Mouse (Mus musculus): ENCODE results near the gene Hoxa1. TPM values are rescaled to one million over a fixed set of nuclear protein-coding genes. Genes with fewer than 3 reads are reported as not detected.
A peak's percentile ranks its signal among the peaks of the same experiment; 100 is the strongest.

Hoxa1 gene
- total and polyA plus RNA-seq, 2 experiments, result 0.18 TPM; not detected in 1

DNA sequence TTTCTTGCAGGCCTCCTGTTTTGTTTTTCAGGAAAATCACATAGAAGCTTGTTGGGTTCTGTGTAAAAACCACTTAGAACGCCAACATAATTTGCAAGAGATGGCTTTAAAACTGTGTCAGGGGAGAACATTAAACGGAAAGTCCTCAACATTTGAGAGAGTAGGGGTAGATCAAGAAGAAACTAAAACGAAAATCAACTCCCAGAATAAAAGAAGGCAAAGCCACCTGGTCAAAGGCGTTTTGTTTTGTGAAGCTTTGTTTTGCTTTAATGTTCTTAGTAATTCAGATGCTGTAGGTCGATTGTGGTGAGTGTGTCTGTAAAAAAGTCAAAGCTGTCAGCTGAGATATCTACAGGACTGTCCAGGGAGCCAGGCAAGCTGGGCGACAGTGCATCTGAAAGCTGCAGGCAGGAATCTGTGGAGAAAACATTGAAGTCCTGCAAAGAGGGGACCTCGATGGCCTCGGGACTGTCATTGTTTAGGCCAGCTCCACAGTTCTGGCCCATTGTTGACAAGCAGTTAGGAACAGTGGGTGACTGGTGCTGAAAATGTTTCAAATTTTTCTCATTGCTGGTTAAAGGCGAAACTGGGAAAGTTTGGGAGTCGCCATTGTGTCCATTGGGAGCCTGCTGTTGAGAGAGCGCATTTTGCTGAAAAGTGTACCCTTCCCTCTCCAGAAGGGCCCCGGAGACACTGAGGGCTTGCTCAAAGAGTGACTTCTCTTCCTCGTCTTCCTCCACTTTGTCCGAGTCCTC lies 4.7 kb upstream of the Hoxa1 start:
- Histone ChIP-seq H3K27ac (replicated peaks; ENCODE audit: insufficient read depth, low read depth, low read length) (peak overlapping the region; percentile 63), H3K4me3 (ENCODE audit: insufficient read depth, low read depth, low read length) (no peak overlapping the region), H3K27me3 (ENCODE audit: control insufficient read depth, insufficient read depth, low read length) (peaks cover 29% of the 10 kb centered on the region; the same call in 1 of the 2 replicates)

DNA sequence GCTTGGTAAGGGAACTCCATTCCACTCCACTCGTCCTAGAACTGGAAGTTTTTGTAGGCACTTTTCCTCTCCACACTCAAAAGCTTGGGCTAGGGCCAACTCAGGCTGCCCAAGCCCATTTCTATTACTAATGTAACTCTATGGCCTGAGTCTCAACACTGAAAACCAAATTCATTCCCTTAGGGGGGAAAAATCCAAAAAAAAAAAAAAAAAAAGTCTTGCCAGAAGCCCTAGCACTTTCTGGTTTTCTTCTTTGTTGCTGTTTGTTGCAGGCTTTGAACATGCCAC lies 3.9 kb upstream of the Hoxa1 start:
- Histone ChIP-seq H3K4me1 (ENCODE audit: control insufficient read depth, insufficient read depth, low read length) (no peaks in the 10 kb centered on the region), H3K4me3 (ENCODE audit: insufficient read depth, low read depth, low read length) (no peak overlapping the region), H3K79me2 (ENCODE audit: control insufficient read depth, insufficient read depth, low read length) (no peaks in the 10 kb centered on the region), H3K36me3 (ENCODE audit: control insufficient read depth, insufficient read depth, low read length) (no peaks in the 10 kb centered on the region), H3K9ac (ENCODE audit: low read depth, low read length) (no peak overlapping the region), H3K27me3 (ENCODE audit: control insufficient read depth, insufficient read depth, low read length) (peaks cover 26% of the 10 kb centered on the region; the same call in 1 of the 2 replicates), H3K27ac (replicated peaks; ENCODE audit: insufficient read depth, low read depth, low read length) (no peak overlapping the region)
- DNase-seq (ENCODE audit: extremely low read depth, low read depth, low spot score), result no peak
- TF ChIP-seq POLR2A (IDR thresholded peaks at IDR 0.05; ENCODE audit: extremely low read depth, insufficient read depth, low read length), result no peak
- TF ChIP-seq CTCF (IDR thresholded peaks at IDR 0.05; ENCODE audit: low read depth, low read length), result no peak
- WGBS, result 16% methylated on average over 1 of the region's 1 CpGs

More for the DNA sequence above, 4.7 kb upstream of the Hoxa1 start:
- 8% methylated on average over 14 of the region's 14 CpGs for WGBS
- peak overlapping the region; percentile 44 for H3K9ac ChIP-seq (ENCODE audit: low read depth, low read length)
- H3K79me2 ChIP-seq (ENCODE audit: control insufficient read depth, insufficient read depth, low read length), result no peaks in the 10 kb centered on the region
- no peaks in the 10 kb centered on the region; the same call in 1 of the 2 replicates for H3K4me1 ChIP-seq (ENCODE audit: control insufficient read depth, insufficient read depth, low read length)
- no peaks in the 10 kb centered on the region for H3K36me3 ChIP-seq (ENCODE audit: control insufficient read depth, insufficient read depth, low read length)
- no peak for DNase-seq (ENCODE audit: extremely low read depth, low read depth, low spot score)
- TF ChIP-seq POLR2A (IDR thresholded peaks at IDR 0.05; ENCODE audit: extremely low read depth, insufficient read depth, low read length) (no peak), CTCF (IDR thresholded peaks at IDR 0.05; ENCODE audit: low read depth, low read length) (no peak)

DNA sequence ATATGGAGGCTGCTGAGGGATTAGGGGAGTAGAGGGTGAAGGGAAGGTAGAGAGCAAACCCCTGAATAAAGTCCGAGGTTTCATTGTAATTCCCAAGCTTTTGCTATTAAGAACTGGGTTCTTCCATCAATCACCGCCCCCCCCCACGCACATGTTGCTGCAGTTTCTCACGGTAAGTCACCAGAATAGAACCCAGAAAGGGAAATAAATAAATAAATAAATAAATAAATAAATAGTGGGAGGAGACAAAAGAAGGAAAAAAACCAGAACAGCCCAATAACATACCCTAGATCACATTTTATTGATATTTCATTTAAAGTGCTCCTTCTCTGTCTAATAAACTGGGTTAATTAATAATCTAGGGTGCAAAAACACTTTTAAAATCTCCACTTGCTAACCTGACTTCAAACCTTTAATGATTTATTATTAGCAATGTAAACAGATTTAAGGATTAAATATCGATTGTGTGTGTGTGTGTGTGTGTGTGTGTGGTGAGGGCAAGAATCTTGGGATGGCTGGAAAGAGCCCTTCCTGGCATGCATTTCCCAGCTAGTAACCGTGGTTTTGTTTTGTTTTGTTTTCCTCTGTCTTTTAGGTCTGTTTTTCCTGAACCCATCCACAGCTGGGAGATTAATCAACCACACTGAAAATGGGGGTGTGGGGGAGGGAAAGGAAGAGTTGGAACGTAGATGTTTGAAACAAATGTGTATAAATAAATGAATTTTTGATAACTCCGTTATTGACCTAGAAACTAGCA lies 3.4 kb upstream of the Hoxa1 start:
- H3K4me3 ChIP-seq (ENCODE audit: insufficient read depth, low read depth, low read length), result 0 out of 2 replicates have a peak overlapping the region, but pooled peaks have one; percentile 18
- DNase-seq (ENCODE audit: extremely low read depth, low read depth, low spot score), result no peak
- no peak overlapping the region for H3K9ac ChIP-seq (ENCODE audit: low read depth, low read length)
- H3K36me3 ChIP-seq (ENCODE audit: control insufficient read depth, insufficient read depth, low read length), result no peaks in the 10 kb centered on the region
- H3K27me3 ChIP-seq (ENCODE audit: control insufficient read depth, insufficient read depth, low read length), result peaks cover 29% of the 10 kb centered on the region; the same call in 1 of the 2 replicates
- no peaks in the 10 kb centered on the region for H3K79me2 ChIP-seq (ENCODE audit: control insufficient read depth, insufficient read depth, low read length)
- whole genome bisulfite sequencing, result 11% methylated on average over 8 of the region's 8 CpGs
- H3K27ac ChIP-seq (replicated peaks; ENCODE audit: insufficient read depth, low read depth, low read length), result peak overlapping the region; percentile 57
- no peaks in the 10 kb centered on the region for H3K4me1 ChIP-seq (ENCODE audit: control insufficient read depth, insufficient read depth, low read length)
- no peak for TF ChIP-seq POLR2A (IDR thresholded peaks at IDR 0.05; ENCODE audit: extremely low read depth, insufficient read depth, low read length)
- TF ChIP-seq CTCF (IDR thresholded peaks at IDR 0.05; ENCODE audit: low read depth, low read length), result no peak

DNA sequence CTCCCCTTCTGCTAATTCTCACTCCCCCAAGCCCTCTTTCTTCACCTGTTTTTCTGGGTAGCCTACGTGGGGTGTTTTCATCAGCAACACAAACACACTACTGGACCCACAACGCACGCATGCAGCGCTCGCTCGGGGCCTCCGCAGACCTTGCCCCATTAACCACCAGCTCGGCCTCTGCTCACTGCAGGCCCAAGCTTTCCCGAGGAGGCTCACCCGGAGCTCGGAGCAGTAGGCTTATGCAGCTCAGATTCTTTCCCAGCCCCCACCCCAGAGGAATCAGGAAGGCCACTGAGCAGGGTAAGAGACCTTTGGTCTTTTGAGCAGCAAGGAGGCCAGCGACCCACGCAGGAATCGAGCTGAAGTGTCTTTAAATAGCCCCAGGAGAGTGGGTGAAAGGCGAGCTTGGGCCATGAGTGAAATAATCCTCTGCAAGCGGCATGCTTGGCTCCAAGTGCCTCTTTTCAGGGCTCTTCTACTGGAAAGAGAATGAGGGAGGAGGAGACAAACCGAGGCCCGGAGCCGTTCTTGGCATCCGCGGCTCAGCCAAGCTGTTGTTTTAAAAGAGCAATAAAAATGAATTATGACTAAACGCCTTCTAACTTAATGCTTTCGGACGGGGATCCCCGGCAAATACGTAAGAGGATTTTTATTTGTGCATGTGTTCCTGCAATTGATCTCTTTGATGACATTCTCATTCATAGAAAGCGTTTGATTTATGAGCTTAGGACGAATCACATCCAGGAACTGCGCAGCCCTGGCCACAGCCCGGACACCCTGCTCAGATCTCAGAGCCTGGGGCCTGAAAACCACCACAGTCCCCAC lies 2.6 kb upstream of the Hoxa1 start:
- Histone ChIP-seq H3K9ac (ENCODE audit: low read depth, low read length) (peak overlapping the region; percentile 16), H3K4me3 (ENCODE audit: insufficient read depth, low read depth, low read length) (peak overlapping the region; percentile 40; the same call in 1 of the 2 replicates), H3K79me2 (ENCODE audit: control insufficient read depth, insufficient read depth, low read length) (no peaks in the 10 kb centered on the region), H3K27ac (replicated peaks; ENCODE audit: insufficient read depth, low read depth, low read length) (peak overlapping the region; percentile 57), H3K27me3 (ENCODE audit: control insufficient read depth, insufficient read depth, low read length) (peaks cover 30% of the 10 kb centered on the region; the same call in 1 of the 2 replicates), H3K4me1 (ENCODE audit: control insufficient read depth, insufficient read depth, low read length) (no peaks in the 10 kb centered on the region), H3K36me3 (ENCODE audit: control insufficient read depth, insufficient read depth, low read length) (no peaks in the 10 kb centered on the region)
- DNase-seq (ENCODE audit: extremely low read depth, low read depth, low spot score), result no peak
- 5% methylated on average over 30 of the region's 30 CpGs for WGBS
- TF ChIP-seq CTCF (IDR thresholded peaks at IDR 0.05; ENCODE audit: low read depth, low read length), result no peak
- TF ChIP-seq POLR2A (IDR thresholded peaks at IDR 0.05; ENCODE audit: extremely low read depth, insufficient read depth, low read length), result no peak

DNA sequence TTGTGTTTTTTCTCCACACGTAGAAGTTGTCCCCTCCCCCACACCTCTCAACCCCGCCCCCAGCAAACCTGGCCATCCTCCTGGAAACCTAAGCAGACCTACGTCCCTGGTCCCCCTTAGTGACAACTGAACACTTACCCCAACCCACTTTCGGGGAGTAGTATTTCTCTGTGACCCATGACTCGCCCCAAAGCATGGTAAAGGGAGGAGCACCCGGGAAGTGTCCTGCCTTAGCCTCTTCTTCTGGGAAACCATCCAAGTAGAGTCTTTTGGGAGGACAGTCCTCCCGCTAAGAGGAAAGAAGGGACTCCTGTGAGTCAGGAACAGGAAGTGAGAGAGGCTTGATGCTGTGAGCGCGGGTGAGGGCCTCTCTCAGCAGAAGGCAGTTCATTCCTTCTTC lies 1.9 kb upstream of the Hoxa1 start:
- DNase-seq (ENCODE audit: extremely low read depth, low read depth, low spot score), result peak; percentile 29
- Histone ChIP-seq H3K9ac (ENCODE audit: low read depth, low read length) (no peak overlapping the region), H3K27me3 (ENCODE audit: control insufficient read depth, insufficient read depth, low read length) (peaks cover 28% of the 10 kb centered on the region; the same call in 1 of the 2 replicates), H3K36me3 (ENCODE audit: control insufficient read depth, insufficient read depth, low read length) (no peaks in the 10 kb centered on the region), H3K4me3 (ENCODE audit: insufficient read depth, low read depth, low read length) (peak overlapping the region; percentile 5; the same call in 1 of the 2 replicates), H3K79me2 (ENCODE audit: control insufficient read depth, insufficient read depth, low read length) (no peaks in the 10 kb centered on the region), H3K4me1 (ENCODE audit: control insufficient read depth, insufficient read depth, low read length) (no peaks in the 10 kb centered on the region), H3K27ac (replicated peaks; ENCODE audit: insufficient read depth, low read depth, low read length) (no peak overlapping the region)
- TF ChIP-seq CTCF (IDR thresholded peaks at IDR 0.05; ENCODE audit: low read depth, low read length), result no peak
- WGBS, result 5% methylated on average over 9 of the region's 9 CpGs

Data from liver, adult 2 months (tissue).